Mouse (Mus musculus) liver, embryonic 15.5 days (tissue): ENCODE measurements around the gene Zfp981. TPM values are rescaled to one million over a fixed set of nuclear protein-coding genes. Genes with fewer than 3 reads are reported as not detected.
A peak's percentile ranks its signal among the peaks of the same experiment; 100 is the strongest.
"Not testable (repeated sequence)": the region's sequence is repeated elsewhere in the genome, so short reads cannot be mapped to it uniquely, and the experiment has no call there.

Source experiments
- ATAC-seq: fragments of 200-750 bp; cut with Nextera tagmentation; 2 replicates; pipeline ENCODE4 v1.8.0; 2017; ENCODE audit warnings: moderate number of reproducible peaks, mild to moderate bottlenecking, moderate library complexity; ENCODE audit not compliant: insufficient read depth
- H3K27ac ChIP-seq: fragments of 300-500 bp; sonication (generic); replicated peaks from 2 replicates; pipeline ENCODE4 v1.5.1; 2015; ENCODE audit warnings: mild to moderate bottlenecking, inconsistent platforms
- H3K27me3 ChIP-seq: fragments of 300-500 bp; sonication (generic); 2 replicates; pipeline ENCODE4 v1.6.1; 2015; ENCODE audit warnings: mild to moderate bottlenecking, inconsistent platforms
- H3K36me3 ChIP-seq: fragments of 300-500 bp; sonication (generic); replicated peaks from 2 replicates; pipeline ENCODE4 v1.6.1; 2015; ENCODE audit warnings: moderate library complexity, mild to moderate bottlenecking, inconsistent platforms
- H3K4me1 ChIP-seq: fragments of 300-500 bp; sonication (generic); replicated peaks from 2 replicates; pipeline ENCODE4 v1.6.1; 2015; ENCODE audit warnings: inconsistent platforms
- H3K4me2 ChIP-seq: fragments of 300-500 bp; sonication (generic); 2 replicates; pipeline ENCODE4 v1.6.1; 2015; ENCODE audit warnings: moderate library complexity, mild to moderate bottlenecking, inconsistent platforms
- H3K4me3 ChIP-seq: fragments of 300-500 bp; sonication (generic); replicated peaks from 2 replicates; pipeline ENCODE4 v1.5.1; 2015; ENCODE audit warnings: mild to moderate bottlenecking, inconsistent platforms
- H3K9ac ChIP-seq: fragments of 300-500 bp; sonication (generic); 2 replicates; pipeline ENCODE4 v1.6.1; 2015; ENCODE audit warnings: moderate library complexity, mild to moderate bottlenecking, inconsistent platforms
- H3K9me3 ChIP-seq: fragments of 300-500 bp; sonication (generic); replicated peaks from 2 replicates; pipeline ENCODE4 v1.6.1; 2016; ENCODE audit warnings: inconsistent platforms
- WGBS: fragments of 180-500 bp; shearing (Covaris S2); methylation state at CpG from one replicate; pipeline ENCODE4 v1.1.7; 2015; ENCODE audit warnings: mixed read lengths; ENCODE audit not compliant: insufficient replicate concordance; 5-methylcytosine and 5-hydroxymethylcytosine counted together
- polyA plus RNA-seq: library from polyadenylated mRNA; unstranded; fragments of >200 nt; fragmentation: Nextera tagmentation; extraction: Ambion mirVana; gene quantifications from 2 replicates; pipeline ENCODE4 v1.2.1, GENCODE M21; 2015

Gene Zfp981
- polyA plus RNA-seq, 1 experiment from 2014 or later, result 0.07 TPM

GRCm38 (mm10) chr4:146486753-146487152, 15.1 kb upstream of the Zfp981 start:
- peak; percentile 25 for ATAC-seq
- H3K4me3 ChIP-seq, H3K36me3 ChIP-seq, H3K27ac ChIP-seq, H3K27me3 ChIP-seq, H3K9ac ChIP-seq, H3K4me2 ChIP-seq, H3K4me1 ChIP-seq: not testable (repeated sequence)
- peaks cover 39% of the 10 kb centered on the region for H3K9me3 ChIP-seq
- WGBS, result 33% methylated on average over 1 of the region's 1 CpGs

GRCm38 (mm10) chr4:146489196-146489595, 12.6 kb upstream of the Zfp981 start:
- peaks cover 38% of the 10 kb centered on the region for H3K9me3 ChIP-seq
- not testable (repeated sequence) for H3K27ac ChIP-seq, H3K4me3 ChIP-seq, H3K27me3 ChIP-seq, H3K9ac ChIP-seq, H3K4me2 ChIP-seq, H3K4me1 ChIP-seq, H3K36me3 ChIP-seq, ATAC-seq
- WGBS, result 59% methylated on average over 4 of the region's 4 CpGs

- H3K27ac ChIP-seq, H3K36me3 ChIP-seq, H3K27me3 ChIP-seq, ATAC-seq, H3K4me1 ChIP-seq, H3K4me2 ChIP-seq, H3K4me3 ChIP-seq, H3K9ac ChIP-seq: not testable (repeated sequence)
- WGBS, result 46% methylated on average over 1 of the region's 1 CpGs
- H3K9me3 ChIP-seq, result peaks cover 27% of the 10 kb centered on the region
These were observed 9.8 kb upstream of the Zfp981 start for GRCm38 (mm10) chr4:146491993-146492392.

GRCm38 (mm10) chr4:146492439-146492838, 9.4 kb upstream of the Zfp981 start:
- no peak overlapping the region for H3K9ac ChIP-seq
- H3K27ac ChIP-seq, result no peak overlapping the region
- H3K9me3 ChIP-seq, result peaks cover 28% of the 10 kb centered on the region
- no peak overlapping the region for H3K4me3 ChIP-seq
- H3K27me3 ChIP-seq, result no peaks in the 10 kb centered on the region
- no peaks in the 10 kb centered on the region for H3K36me3 ChIP-seq
- ATAC-seq, result no peak
- no peaks in the 10 kb centered on the region for H3K4me1 ChIP-seq
- H3K4me2 ChIP-seq, result no peak overlapping the region

- 32% methylated on average over 1 of the region's 1 CpGs for WGBS
- Histone ChIP-seq H3K4me3 (no peak overlapping the region), H3K4me1 (no peaks in the 10 kb centered on the region), H3K9ac (no peak overlapping the region), H3K27me3 (no peaks in the 10 kb centered on the region), H3K9me3 (peaks cover 32% of the 10 kb centered on the region), H3K36me3 (no peaks in the 10 kb centered on the region), H3K27ac (no peak overlapping the region), H3K4me2 (no peak overlapping the region)
- no peak for ATAC-seq
These were observed 9.0 kb upstream of the Zfp981 start for GRCm38 (mm10) chr4:146492851-146493250.

- not testable (repeated sequence) for H3K27me3 ChIP-seq, H3K4me3 ChIP-seq, H3K36me3 ChIP-seq, H3K4me1 ChIP-seq, H3K4me2 ChIP-seq, H3K27ac ChIP-seq, H3K9ac ChIP-seq
- H3K9me3 ChIP-seq, result peaks cover 32% of the 10 kb centered on the region
- WGBS, result 66% methylated on average over 6 of the region's 6 CpGs
- ATAC-seq, result 0 out of 2 replicates have a peak, but pooled peaks have one; percentile 26
These were observed 8.4 kb upstream of the Zfp981 start for GRCm38 (mm10) chr4:146493319-146493907.

- H3K4me3 ChIP-seq, result no peak overlapping the region
- WGBS, result 45% methylated on average over 4 of the region's 4 CpGs
- H3K27me3 ChIP-seq, result no peaks in the 10 kb centered on the region
- H3K4me1 ChIP-seq, result no peaks in the 10 kb centered on the region
- no peak overlapping the region for H3K9ac ChIP-seq
- H3K9me3 ChIP-seq, result peaks cover 33% of the 10 kb centered on the region
- H3K27ac ChIP-seq, result no peak overlapping the region
- H3K4me2 ChIP-seq, result no peak overlapping the region
- no peaks in the 10 kb centered on the region for H3K36me3 ChIP-seq
- ATAC-seq, result no peak
These were observed 6.8 kb upstream of the Zfp981 start for GRCm38 (mm10) chr4:146494980-146495379.

GRCm38 (mm10) chr4:146497695-146498275, 4.0 kb upstream of the Zfp981 start:
- H3K27me3 ChIP-seq, H3K27ac ChIP-seq, ATAC-seq, H3K4me3 ChIP-seq, H3K4me1 ChIP-seq, H3K36me3 ChIP-seq, H3K9ac ChIP-seq, H3K4me2 ChIP-seq: not testable (repeated sequence)
- 59% methylated on average over 9 of the region's 9 CpGs for WGBS
- peaks cover 29% of the 10 kb centered on the region for H3K9me3 ChIP-seq

GRCm38 (mm10) chr4:146509029-146509428, 7.2 kb downstream of the Zfp981 start:
- H3K27me3 ChIP-seq, H3K4me3 ChIP-seq, H3K27ac ChIP-seq, H3K9ac ChIP-seq, H3K36me3 ChIP-seq, H3K9me3 ChIP-seq, H3K4me1 ChIP-seq, H3K4me2 ChIP-seq, ATAC-seq: not testable (repeated sequence)
- WGBS, result 86% methylated on average over 22 of the region's 24 CpGs

GRCm38 (mm10) chr4:146511871-146512270, 10.0 kb downstream of the Zfp981 start:
- not testable (repeated sequence) for H3K27me3 ChIP-seq, H3K4me1 ChIP-seq, H3K4me2 ChIP-seq, H3K9ac ChIP-seq, H3K4me3 ChIP-seq, ATAC-seq, H3K36me3 ChIP-seq, H3K27ac ChIP-seq
- H3K9me3 ChIP-seq, result 0 out of 2 replicates have a peak, but pooled peaks cover 15% of the 10 kb centered on the region

GRCm38 (mm10) chr4:146516474-146516873, 14.6 kb downstream of the Zfp981 start:
- no peak overlapping the region for H3K9ac ChIP-seq
- no peak overlapping the region for H3K4me2 ChIP-seq
- WGBS, result 29% methylated on average over 1 of the region's 1 CpGs
- H3K36me3 ChIP-seq, result no peaks in the 10 kb centered on the region
- no peak overlapping the region for H3K4me3 ChIP-seq
- peaks cover 21% of the 10 kb centered on the region; the same call in 1 of the 2 replicates for H3K9me3 ChIP-seq
- ATAC-seq, result no peak
- no peak overlapping the region for H3K27ac ChIP-seq
- no peaks in the 10 kb centered on the region for H3K27me3 ChIP-seq
- no peaks in the 10 kb centered on the region for H3K4me1 ChIP-seq

GRCm38 (mm10) chr4:146517150-146517549, 15.3 kb downstream of the Zfp981 start:
- H3K27ac ChIP-seq, H3K4me2 ChIP-seq, H3K27me3 ChIP-seq, H3K4me3 ChIP-seq, H3K9ac ChIP-seq, ATAC-seq, H3K36me3 ChIP-seq, H3K4me1 ChIP-seq: not testable (repeated sequence)
- 37% methylated on average over 2 of the region's 2 CpGs for WGBS
- peaks cover 21% of the 10 kb centered on the region; the same call in 1 of the 2 replicates for H3K9me3 ChIP-seq
